Mouse (Mus musculus) left cerebral cortex, adult 8-10 months (tissue): ENCODE data around the gene Iqcn. TPM values are rescaled to one million over a fixed set of nuclear protein-coding genes. Genes with fewer than 3 reads are reported as not detected.

Experiments
- total RNA-seq, 4 experiments: library from RNA; stranded (reverse); gene quantifications; 2 replicates each; pipeline ENCODE4 v1.2.4; 2022

The Iqcn gene
- total RNA-seq, 4 experiments from 2014 or later, result 0.07 TPM; not detected in 3

Other genes starting within 250 kb of the Iqcn start
- 10 to 100 TPM; 39.1 to 42.8 (median 40.4) TPM for gene Klhl26, start 226.5 kb upstream of the Iqcn start, total RNA-seq
- 100 to 1,000 TPM; 271 to 280 (median 273) TPM for gene Tmem59l, start 216.1 kb upstream of the Iqcn start, total RNA-seq
- gene Crlf1, start 210.3 kb upstream of the Iqcn start, total RNA-seq, result 1 to 10 TPM in 2 of 4 experiments, under 1 TPM in 2; 0.94 to 1.6 (median 1.2) TPM
- gene Rex1bd, start 196.7 kb upstream of the Iqcn start, total RNA-seq, result 100 to 1,000 TPM; 103 to 117 (median 109) TPM
- gene Uba52, start 192.7 kb upstream of the Iqcn start, total RNA-seq, result 1,000 to 10,000 TPM in 1 of 4 experiments, 100 to 1,000 TPM in 3; 847 to 1,003 (median 930) TPM
- gene Fkbp8, start 175.7 kb upstream of the Iqcn start, total RNA-seq, result 100 to 1,000 TPM; 419 to 440 (median 422) TPM
- gene Kxd1, start 175.5 kb upstream of the Iqcn start, total RNA-seq, result 10 to 100 TPM; 43.0 to 52.5 (median 47.1) TPM
- 10 to 100 TPM; 17.6 to 25.3 (median 19.2) TPM for gene Ell, start 164.0 kb upstream of the Iqcn start, total RNA-seq
- gene Isyna1, start 109.1 kb upstream of the Iqcn start, total RNA-seq, result 10 to 100 TPM; 54.5 to 60.3 (median 56.5) TPM
- 100 to 1,000 TPM; 211 to 248 (median 234) TPM for gene Ssbp4, start 94.6 kb upstream of the Iqcn start, total RNA-seq
- gene Lrrc25, start 87.3 kb upstream of the Iqcn start, total RNA-seq, result 1 to 10 TPM in 1 of 4 experiments, under 1 TPM in 3; 0.55 to 1.3 (median 0.87) TPM
- gene Gdf15, start 71.0 kb upstream of the Iqcn start, total RNA-seq, result not detected
- 10 to 100 TPM; 11.2 to 17.0 (median 13.4) TPM for gene Pgpep1, start 43.1 kb upstream of the Iqcn start, total RNA-seq
- 10 to 100 TPM; 61.5 to 65.0 (median 63.0) TPM for gene Lsm4, start 30.2 kb upstream of the Iqcn start, total RNA-seq
- 100 to 1,000 TPM; 206 to 222 (median 214) TPM for gene Jund, start 4.5 kb upstream of the Iqcn start, total RNA-seq
- not detected for gene Gm3336, start 15.1 kb downstream of the Iqcn start, total RNA-seq
- 1 to 10 TPM; 1.7 to 2.8 (median 2.2) TPM for gene Pde4c, start 20.3 kb downstream of the Iqcn start, total RNA-seq
- 100 to 1,000 TPM; 805 to 866 (median 821) TPM for gene Rab3a, start 51.2 kb downstream of the Iqcn start, total RNA-seq
- 10 to 100 TPM; 31.0 to 39.0 (median 32.8) TPM for gene Mpv17l2, start 57.5 kb downstream of the Iqcn start, total RNA-seq
- 100 to 1,000 TPM; 143 to 151 (median 149) TPM for gene Pik3r2, start 73.3 kb downstream of the Iqcn start, total RNA-seq
- 100 to 1,000 TPM; 276 to 316 (median 288) TPM for gene Mast3, start 101.6 kb downstream of the Iqcn start, total RNA-seq
- 1 to 10 TPM in 2 of 4 experiments, under 1 TPM in 2; 0.84 to 1.3 (median 1.0) TPM for gene Il12rb1, start 105.0 kb downstream of the Iqcn start, total RNA-seq
- gene Arrdc2, start 136.3 kb downstream of the Iqcn start, total RNA-seq, result 10 to 100 TPM; 10.9 to 22.7 (median 17.6) TPM
- 10 to 100 TPM; 15.7 to 28.6 (median 17.7) TPM for gene Kcnn1, start 159.8 kb downstream of the Iqcn start, total RNA-seq
- 10 to 100 TPM; 76.5 to 94.5 (median 85.6) TPM for gene Ccdc124, start 170.5 kb downstream of the Iqcn start, total RNA-seq
- 10 to 100 TPM; 10.2 to 11.9 (median 11.5) TPM for gene Slc5a5, start 189.3 kb downstream of the Iqcn start, total RNA-seq
- 100 to 1,000 TPM; 653 to 769 (median 710) TPM for gene Rpl18a, start 194.0 kb downstream of the Iqcn start, total RNA-seq
- gene Map1s, start 202.5 kb downstream of the Iqcn start, total RNA-seq, result 100 to 1,000 TPM in 1 of 4 experiments, 10 to 100 TPM in 3; 89.4 to 101 (median 91.1) TPM